Mouse (Mus musculus): ENCODE measurements around the gene Prdm10. TPM values are rescaled to one million over a fixed set of nuclear protein-coding genes. Genes with fewer than 3 reads are reported as not detected.

Gene Prdm10
- polyA plus RNA-seq, 1 experiment from 2014 or later: 7.7 TPM

DNA sequence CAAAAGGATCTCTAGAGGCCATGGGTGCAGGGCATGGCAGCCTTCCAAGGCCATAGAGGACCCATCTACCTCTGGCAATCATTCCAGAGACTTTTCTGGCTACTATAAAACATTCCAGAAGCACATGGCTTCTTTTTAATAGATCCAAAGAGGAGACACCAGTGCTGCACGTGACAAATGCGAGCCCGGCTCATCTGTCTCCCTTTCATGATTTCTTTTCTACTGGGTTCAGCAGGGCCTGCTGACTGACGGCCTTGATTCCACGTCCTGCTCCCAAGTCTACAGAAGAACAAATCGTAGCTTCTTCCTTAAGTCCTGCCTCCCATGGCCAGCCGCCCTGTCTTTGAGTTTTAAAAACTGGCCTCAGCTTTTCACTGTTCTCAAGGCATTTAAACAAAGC, 1.7 kb upstream of the Prdm10 start:
- H3K27ac ChIP-seq (replicated peaks; ENCODE audit: low read depth, low read length): no peak overlapping the region

DNA sequence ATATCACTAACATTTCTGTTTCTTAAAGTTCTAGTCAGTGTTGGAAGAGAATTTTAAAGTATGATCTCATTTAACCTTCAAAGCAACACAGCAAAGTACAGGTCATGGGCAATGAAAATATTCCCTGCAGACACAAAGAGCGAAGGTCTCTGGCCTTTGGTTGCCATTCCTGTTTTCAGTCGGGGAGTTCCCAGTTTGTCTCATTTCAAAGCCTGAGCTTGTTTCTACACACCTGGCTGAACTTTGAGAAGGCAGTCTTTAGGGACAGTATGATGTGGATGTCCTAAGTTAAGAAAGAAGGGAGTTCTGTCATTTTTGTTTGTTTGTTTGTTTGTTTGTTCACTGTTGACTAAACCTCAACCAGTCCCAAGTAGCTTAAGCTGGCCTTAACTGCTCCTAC, 1.0 kb upstream of the Prdm10 start:
- Histone ChIP-seq H3K36me3 (ENCODE audit: control insufficient read depth, insufficient read depth, low read length) (no peaks in the 10 kb centered on the region), H3K27me3 (ENCODE audit: control insufficient read depth, insufficient read depth, low read length) (no peaks in the 10 kb centered on the region), H3K4me1 (ENCODE audit: control insufficient read depth, insufficient read depth, low read length) (peaks cover 5% of the 10 kb centered on the region; the same call in 1 of the 2 replicates), H3K9ac (ENCODE audit: low read length) (peak overlapping the region; percentile 95), H3K9me3 (ENCODE audit: control insufficient read depth, low read length) (no peaks in the 10 kb centered on the region), H3K4me2 (ENCODE audit: low read depth, severe bottlenecking) (peak overlapping the region; percentile 77), H3K4me3 (ENCODE audit: low read depth, low read length) (peak overlapping the region; percentile 57), H3K27ac (replicated peaks; ENCODE audit: low read depth, low read length) (peak overlapping the region; percentile 97)
- 62% methylated on average over 2 of the region's 2 CpGs for WGBS
- no peak for DNase-seq (ENCODE audit: low spot score)
- no peak for ATAC-seq (ENCODE audit: insufficient number of reproducible peaks, low FRiP score, low TSS enrichment, low read depth)

More for the DNA sequence above, 1.7 kb upstream of the Prdm10 start:
- DNase-seq (ENCODE audit: low spot score) (no peak), ATAC-seq (ENCODE audit: insufficient number of reproducible peaks, low FRiP score, low TSS enrichment, low read depth) (no peak)
- 83% methylated on average over 7 of the region's 7 CpGs for WGBS
- Histone ChIP-seq H3K4me2 (ENCODE audit: low read depth, severe bottlenecking) (no peak overlapping the region), H3K9me3 (ENCODE audit: control insufficient read depth, low read length) (no peaks in the 10 kb centered on the region), H3K9ac (ENCODE audit: low read length) (no peak overlapping the region), H3K27me3 (ENCODE audit: control insufficient read depth, insufficient read depth, low read length) (no peaks in the 10 kb centered on the region), H3K4me3 (ENCODE audit: low read depth, low read length) (no peak overlapping the region), H3K4me1 (ENCODE audit: control insufficient read depth, insufficient read depth, low read length) (peaks cover 5% of the 10 kb centered on the region; the same call in 1 of the 2 replicates), H3K36me3 (ENCODE audit: control insufficient read depth, insufficient read depth, low read length) (no peaks in the 10 kb centered on the region)

DNA sequence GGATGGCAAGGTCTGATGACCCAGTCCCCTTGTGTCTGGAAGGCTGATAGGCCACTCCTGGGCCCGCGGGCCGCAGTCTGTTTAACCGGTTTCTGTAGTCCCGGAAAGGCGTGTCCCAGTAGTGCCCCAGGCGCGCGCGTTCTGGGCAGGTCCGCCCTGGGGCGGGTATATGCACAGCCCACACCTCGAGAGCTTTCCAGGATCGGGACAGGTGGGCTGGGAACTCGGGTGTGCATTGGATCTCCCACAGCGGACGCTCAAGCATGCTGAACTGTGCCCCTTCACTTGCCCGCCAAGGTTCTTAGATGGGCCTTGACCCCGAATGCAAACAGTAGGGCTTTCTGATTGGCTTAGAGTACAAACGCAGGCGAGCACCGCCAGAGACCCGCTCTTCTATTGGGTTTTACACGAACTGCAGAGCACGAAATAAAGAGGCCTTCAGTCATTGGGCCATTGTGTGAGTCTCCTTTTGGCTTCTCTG, 413 bp upstream of the Prdm10 start:
- H3K4me1 ChIP-seq (ENCODE audit: control insufficient read depth, insufficient read depth, low read length): peaks cover 5% of the 10 kb centered on the region; the same call in 1 of the 2 replicates
- H3K4me3 ChIP-seq (ENCODE audit: low read depth, low read length): peak overlapping the region; percentile 57
- peak overlapping the region; percentile 95 for H3K9ac ChIP-seq (ENCODE audit: low read length)
- H3K9me3 ChIP-seq (ENCODE audit: control insufficient read depth, low read length): no peaks in the 10 kb centered on the region
- under 1% methylated on average over 25 of the region's 25 CpGs for WGBS
- H3K27me3 ChIP-seq (ENCODE audit: control insufficient read depth, insufficient read depth, low read length): no peaks in the 10 kb centered on the region
- ATAC-seq (ENCODE audit: insufficient number of reproducible peaks, low FRiP score, low TSS enrichment, low read depth) (peak; percentile 77), DNase-seq (ENCODE audit: low spot score) (no peak)
- peak overlapping the region; percentile 77 for H3K4me2 ChIP-seq (ENCODE audit: low read depth, severe bottlenecking)
- H3K36me3 ChIP-seq (ENCODE audit: control insufficient read depth, insufficient read depth, low read length): no peaks in the 10 kb centered on the region
- peak overlapping the region; percentile 97 for H3K27ac ChIP-seq (replicated peaks; ENCODE audit: low read depth, low read length)

DNA sequence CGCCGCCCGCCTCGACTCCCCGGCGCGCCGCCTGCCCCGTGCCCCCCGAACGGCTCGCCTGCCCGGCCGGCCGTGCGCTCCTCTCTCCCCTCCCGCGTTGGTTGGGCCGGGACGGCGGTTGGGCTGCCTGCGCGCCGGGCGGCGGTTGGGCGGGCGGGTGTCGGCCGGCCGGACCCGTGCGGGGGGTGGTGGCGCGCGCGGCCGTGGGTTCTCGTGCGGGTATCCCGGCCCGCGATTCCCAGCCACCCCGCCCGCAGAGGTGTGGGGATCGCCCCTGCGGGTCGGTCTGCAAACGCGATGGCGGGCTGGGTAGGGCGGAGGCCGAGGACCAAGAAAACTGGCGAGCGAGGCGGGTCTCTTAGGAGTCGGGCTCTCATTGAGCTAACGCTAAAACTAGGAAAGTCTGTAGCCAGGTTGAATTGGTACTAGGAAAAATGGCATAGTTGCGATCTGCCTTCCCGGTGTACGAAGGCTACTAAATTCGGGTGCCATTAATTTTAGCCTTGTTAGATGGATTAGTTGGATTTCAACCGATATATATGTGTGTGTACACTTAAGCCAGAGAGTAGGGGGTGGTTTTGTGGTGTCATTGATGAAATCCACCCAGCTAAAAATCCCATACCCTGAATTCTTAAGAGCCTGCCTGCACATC, 799 bp downstream of the Prdm10 start:
- Histone ChIP-seq H3K27me3 (ENCODE audit: control insufficient read depth, insufficient read depth, low read length) (no peaks in the 10 kb centered on the region), H3K36me3 (ENCODE audit: control insufficient read depth, insufficient read depth, low read length) (no peaks in the 10 kb centered on the region), H3K27ac (replicated peaks; ENCODE audit: low read depth, low read length) (peak overlapping the region; percentile 97), H3K4me1 (ENCODE audit: control insufficient read depth, insufficient read depth, low read length) (peaks cover 5% of the 10 kb centered on the region; the same call in 1 of the 2 replicates), H3K9ac (ENCODE audit: low read length) (peak overlapping the region; percentile 95), H3K9me3 (ENCODE audit: control insufficient read depth, low read length) (no peaks in the 10 kb centered on the region), H3K4me2 (ENCODE audit: low read depth, severe bottlenecking) (peak overlapping the region; percentile 77), H3K4me3 (ENCODE audit: low read depth, low read length) (peak overlapping the region; percentile 57)
- DNase-seq (ENCODE audit: low spot score) (peak; percentile 85), ATAC-seq (ENCODE audit: insufficient number of reproducible peaks, low FRiP score, low TSS enrichment, low read depth) (peak; percentile 69)
- WGBS: under 1% methylated on average over 63 of the region's 63 CpGs

DNA sequence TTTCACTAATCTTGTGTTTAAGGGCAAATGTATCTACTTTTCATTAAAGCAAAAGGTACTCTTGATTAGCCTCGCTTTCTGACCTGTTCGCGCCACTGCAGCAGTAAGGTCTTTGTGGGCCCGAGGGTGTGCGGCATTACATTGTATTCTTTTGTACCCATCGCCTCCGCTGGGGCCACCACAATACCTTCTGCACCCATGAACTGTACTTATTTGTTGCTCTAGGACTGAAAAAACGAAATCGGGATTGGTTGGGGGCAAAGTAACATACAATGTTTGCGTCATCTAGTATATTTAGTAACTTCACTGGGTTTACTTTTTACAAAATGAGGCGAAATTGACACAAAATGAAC, 1.3 kb downstream of the Prdm10 start:
- Histone ChIP-seq H3K27me3 (ENCODE audit: control insufficient read depth, insufficient read depth, low read length) (no peaks in the 10 kb centered on the region), H3K36me3 (ENCODE audit: control insufficient read depth, insufficient read depth, low read length) (no peaks in the 10 kb centered on the region), H3K9ac (ENCODE audit: low read length) (peak overlapping the region; percentile 95), H3K27ac (replicated peaks; ENCODE audit: low read depth, low read length) (peak overlapping the region; percentile 97), H3K4me1 (ENCODE audit: control insufficient read depth, insufficient read depth, low read length) (peaks cover 5% of the 10 kb centered on the region; the same call in 1 of the 2 replicates), H3K9me3 (ENCODE audit: control insufficient read depth, low read length) (no peaks in the 10 kb centered on the region), H3K4me3 (ENCODE audit: low read depth, low read length) (peak overlapping the region; percentile 57), H3K4me2 (ENCODE audit: low read depth, severe bottlenecking) (peak overlapping the region; percentile 77)
- 6% methylated on average over 11 of the region's 11 CpGs for WGBS
- ATAC-seq (ENCODE audit: insufficient number of reproducible peaks, low FRiP score, low TSS enrichment, low read depth): no peak
- DNase-seq (ENCODE audit: low spot score): peak; percentile 62

DNA sequence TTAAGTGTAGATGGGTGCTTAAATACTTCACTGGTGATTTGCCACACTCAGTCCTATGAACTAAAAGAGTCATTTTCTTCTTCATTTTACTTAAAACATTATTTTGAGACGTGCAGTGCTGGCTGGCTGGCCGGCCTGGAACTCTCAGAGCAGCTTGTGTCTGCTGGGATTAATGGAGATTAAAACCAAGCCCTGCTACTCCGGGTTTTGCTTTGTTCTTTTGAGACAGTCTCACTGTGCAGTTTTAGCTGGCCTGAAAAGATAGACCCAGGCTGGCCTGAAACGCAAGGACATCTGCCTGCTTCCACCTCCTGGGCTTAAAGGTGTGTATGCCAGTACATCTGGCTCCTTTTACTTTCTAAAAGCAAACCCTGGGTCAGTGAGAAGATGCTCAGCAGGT, 2.2 kb downstream of the Prdm10 start:
- Histone ChIP-seq H3K9me3 (ENCODE audit: control insufficient read depth, low read length) (no peaks in the 10 kb centered on the region), H3K4me3 (ENCODE audit: low read depth, low read length) (no peak overlapping the region), H3K27me3 (ENCODE audit: control insufficient read depth, insufficient read depth, low read length) (no peaks in the 10 kb centered on the region), H3K36me3 (ENCODE audit: control insufficient read depth, insufficient read depth, low read length) (no peaks in the 10 kb centered on the region), H3K4me1 (ENCODE audit: control insufficient read depth, insufficient read depth, low read length) (peaks cover 5% of the 10 kb centered on the region; the same call in 1 of the 2 replicates), H3K4me2 (ENCODE audit: low read depth, severe bottlenecking) (peak overlapping the region; percentile 28), H3K9ac (ENCODE audit: low read length) (no peak overlapping the region), H3K27ac (replicated peaks; ENCODE audit: low read depth, low read length) (0 out of 2 replicates have a peak overlapping the region, but pooled peaks have one; percentile 30)
- WGBS: 35% methylated on average over 4 of the region's 4 CpGs
- ATAC-seq (ENCODE audit: insufficient number of reproducible peaks, low FRiP score, low TSS enrichment, low read depth) (no peak), DNase-seq (ENCODE audit: low spot score) (no peak)

DNA sequence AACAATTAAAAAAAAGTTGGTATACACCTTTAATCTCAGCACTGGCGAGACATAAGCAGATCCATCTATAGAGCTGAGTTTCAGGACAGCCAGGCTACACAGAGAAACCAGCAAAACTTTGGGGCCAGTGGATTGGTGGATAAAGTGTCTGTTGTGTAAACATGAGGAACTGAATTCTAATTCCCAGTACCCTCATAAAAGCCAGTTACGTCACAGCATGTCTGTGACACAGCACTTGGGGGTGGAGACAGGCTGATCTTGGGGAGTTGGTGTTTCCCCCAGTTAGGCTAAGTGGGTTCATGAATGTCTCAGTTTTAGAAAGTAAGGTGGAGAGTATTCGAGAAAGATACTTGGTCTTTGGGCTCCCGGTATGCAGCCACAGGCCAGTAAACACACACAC, 2.7 kb downstream of the Prdm10 start:
- Histone ChIP-seq H3K9me3 (ENCODE audit: control insufficient read depth, low read length) (no peaks in the 10 kb centered on the region), H3K4me3 (ENCODE audit: low read depth, low read length) (no peak overlapping the region), H3K27ac (replicated peaks; ENCODE audit: low read depth, low read length) (no peak overlapping the region), H3K27me3 (ENCODE audit: control insufficient read depth, insufficient read depth, low read length) (no peaks in the 10 kb centered on the region), H3K9ac (ENCODE audit: low read length) (no peak overlapping the region), H3K4me1 (ENCODE audit: control insufficient read depth, insufficient read depth, low read length) (peaks cover 5% of the 10 kb centered on the region; the same call in 1 of the 2 replicates), H3K36me3 (ENCODE audit: control insufficient read depth, insufficient read depth, low read length) (no peaks in the 10 kb centered on the region), H3K4me2 (ENCODE audit: low read depth, severe bottlenecking) (no peak overlapping the region)
- DNase-seq (ENCODE audit: low spot score) (no peak), ATAC-seq (ENCODE audit: insufficient number of reproducible peaks, low FRiP score, low TSS enrichment, low read depth) (no peak)
- WGBS: 81% methylated on average over 4 of the region's 4 CpGs

DNA sequence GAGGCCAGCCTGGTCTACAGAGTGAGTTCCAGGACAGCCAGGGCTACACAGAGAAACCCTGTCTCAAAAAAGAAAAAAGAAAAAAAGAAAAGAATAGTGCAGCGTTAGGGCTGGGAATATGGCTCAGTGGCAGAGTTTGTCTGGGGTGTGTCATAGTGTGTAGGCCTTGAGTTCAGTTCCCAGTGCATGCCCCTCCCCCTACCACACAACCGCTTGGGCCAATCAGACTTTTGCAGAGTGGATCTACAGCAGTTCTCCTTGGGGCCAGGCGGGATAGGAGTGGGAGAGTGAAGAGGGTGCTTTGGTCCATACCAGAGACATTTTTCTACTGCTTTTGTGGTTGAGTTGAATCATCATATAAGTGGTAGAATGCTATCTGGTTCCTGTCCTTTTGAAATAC, 3.6 kb downstream of the Prdm10 start:
- DNase-seq (ENCODE audit: low spot score): no peak
- H3K27me3 ChIP-seq (ENCODE audit: control insufficient read depth, insufficient read depth, low read length): no peaks in the 10 kb centered on the region
- no peak overlapping the region for H3K4me3 ChIP-seq (ENCODE audit: low read depth, low read length)
- 94% methylated on average over 3 of the region's 3 CpGs for WGBS
- H3K27ac ChIP-seq (replicated peaks; ENCODE audit: low read depth, low read length): no peak overlapping the region
- ATAC-seq (ENCODE audit: insufficient number of reproducible peaks, low FRiP score, low TSS enrichment, low read depth): no peak
- H3K9ac ChIP-seq (ENCODE audit: low read length): no peak overlapping the region
- H3K36me3 ChIP-seq (ENCODE audit: control insufficient read depth, insufficient read depth, low read length): no peaks in the 10 kb centered on the region
- no peak overlapping the region for H3K4me2 ChIP-seq (ENCODE audit: low read depth, severe bottlenecking)
- no peaks in the 10 kb centered on the region for H3K9me3 ChIP-seq (ENCODE audit: control insufficient read depth, low read length)
- peaks cover 5% of the 10 kb centered on the region; the same call in 1 of the 2 replicates for H3K4me1 ChIP-seq (ENCODE audit: control insufficient read depth, insufficient read depth, low read length)

Data from limb, embryonic 11.5 days (tissue).